Mouse (Mus musculus) limb, embryonic 12.5 days (tissue): ENCODE results near the gene Slit1. TPM values are rescaled to one million over a fixed set of nuclear protein-coding genes. Genes with fewer than 3 reads are reported as not detected.

Experiments
- ATAC-seq: fragments of 200-750 bp; cut with Nextera tagmentation; 2 replicates; pipeline ENCODE4 v1.8.0; 2017; ENCODE audit warnings: low read depth, moderate TSS enrichment; ENCODE audit not compliant: insufficient number of reproducible peaks, insufficient read depth, low FRiP score, low TSS enrichment
- H3K27ac ChIP-seq: fragments of 300-500 bp; sonication (generic); 2 replicates; pipeline ENCODE4 v1.5.1; 2016; ENCODE audit warnings: mild to moderate bottlenecking, moderate library complexity
- H3K27me3 ChIP-seq: fragments of 300-500 bp; sonication (generic); 2 replicates; pipeline ENCODE4 v1.6.1; 2016; ENCODE audit warnings: mild to moderate bottlenecking, moderate library complexity
- H3K36me3 ChIP-seq: fragments of 300-500 bp; sonication (generic); 2 replicates; pipeline ENCODE4 v1.6.1; 2016; ENCODE audit warnings: mild to moderate bottlenecking, moderate library complexity
- H3K4me1 ChIP-seq: fragments of 300-500 bp; sonication (generic); replicated peaks from 2 replicates; pipeline ENCODE4 v1.6.1; 2016
- H3K4me2 ChIP-seq: fragments of 300-500 bp; sonication (generic); 2 replicates; pipeline ENCODE4 v1.6.1; 2016; ENCODE audit warnings: mild to moderate bottlenecking, moderate library complexity
- H3K4me3 ChIP-seq: fragments of 300-500 bp; sonication (generic); replicated peaks from 2 replicates; pipeline ENCODE4 v1.5.1; 2016; ENCODE audit warnings: mild to moderate bottlenecking
- H3K9ac ChIP-seq: fragments of 300-500 bp; sonication (generic); replicated peaks from 2 replicates; pipeline ENCODE4 v1.6.1; 2016; ENCODE audit warnings: mild to moderate bottlenecking, moderate library complexity
- H3K9me3 ChIP-seq: fragments of 300-500 bp; sonication (generic); 2 replicates; pipeline ENCODE4 v1.6.1; 2016; ENCODE audit warnings: mild to moderate bottlenecking, moderate library complexity
- WGBS: fragments of 180-500 bp; shearing (Covaris S2); methylation state at CpG from one replicate; pipeline ENCODE4 v1.1.7; 2016; 5-methylcytosine and 5-hydroxymethylcytosine counted together
- polyA plus RNA-seq: library from polyadenylated mRNA; unstranded; fragments of >200 nt; fragmentation: Nextera tagmentation; extraction: Ambion mirVana; gene quantifications from 2 replicates; pipeline ENCODE4 v1.2.1, GENCODE M21; 2016

The Slit1 gene
- polyA plus RNA-seq, 1 experiment from 2014 or later: 0.40 TPM

DNA sequence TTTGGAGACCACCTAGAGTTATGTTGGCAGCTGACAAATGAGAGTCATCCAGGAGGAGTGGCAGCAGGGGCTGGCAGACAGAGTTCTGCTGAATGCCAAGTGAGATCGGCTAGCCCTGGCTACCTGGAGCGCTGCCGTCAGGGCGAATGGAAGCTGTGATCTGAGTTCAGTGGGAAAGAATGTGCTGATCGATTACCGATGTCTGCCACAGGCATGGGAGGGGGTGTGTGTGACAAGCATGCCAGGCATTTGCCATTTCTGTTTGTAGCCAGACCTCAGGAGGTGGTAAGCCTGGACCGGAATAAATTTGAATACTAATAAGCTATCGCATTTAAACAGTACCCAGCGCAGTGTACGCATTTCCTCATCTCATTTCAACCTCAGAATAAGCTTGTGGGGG lies 91.5 kb downstream of the Slit1 start:
- WGBS: 50% methylated on average over 10 of the region's 10 CpGs
- Histone ChIP-seq H3K4me1 (no peaks in the 10 kb centered on the region), H3K4me3 (no peak overlapping the region), H3K27ac (no peak overlapping the region), H3K9ac (no peak overlapping the region), H3K36me3 (no peaks in the 10 kb centered on the region), H3K4me2 (no peak overlapping the region), H3K27me3 (peaks cover 75% of the 10 kb centered on the region), H3K9me3 (no peaks in the 10 kb centered on the region)
- no peak for ATAC-seq

DNA sequence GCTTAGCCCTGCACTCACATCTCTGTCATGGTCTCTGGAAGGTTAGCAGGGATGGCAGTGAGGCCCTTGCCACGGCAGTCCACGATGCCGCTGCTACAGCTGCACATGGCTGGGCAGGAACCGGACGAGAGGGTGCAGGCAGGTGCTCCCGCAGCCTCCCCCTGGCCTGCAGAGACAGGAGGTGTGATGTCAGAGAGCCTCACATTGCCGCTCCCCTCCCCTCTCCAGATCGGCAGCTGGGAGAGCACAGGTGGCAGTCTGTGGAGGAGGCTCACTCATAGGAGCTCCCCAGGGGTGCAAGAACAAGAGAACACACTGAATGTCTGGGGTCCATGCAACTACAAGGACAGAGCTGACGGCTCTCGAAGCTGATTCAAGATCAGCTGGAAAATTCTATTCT lies 94.1 kb downstream of the Slit1 start:
- H3K4me1 ChIP-seq: no peaks in the 10 kb centered on the region
- H3K4me3 ChIP-seq: no peak overlapping the region
- no peak overlapping the region for H3K4me2 ChIP-seq
- H3K27ac ChIP-seq: no peak overlapping the region
- H3K9ac ChIP-seq: no peak overlapping the region
- WGBS: 41% methylated on average over 10 of the region's 10 CpGs
- H3K27me3 ChIP-seq: peaks cover 55% of the 10 kb centered on the region
- H3K9me3 ChIP-seq: no peaks in the 10 kb centered on the region
- no peaks in the 10 kb centered on the region for H3K36me3 ChIP-seq
- no peak for ATAC-seq

- Histone ChIP-seq H3K9me3 (no peaks in the 10 kb centered on the region), H3K4me1 (no peaks in the 10 kb centered on the region), H3K27ac (no peak overlapping the region), H3K36me3 (no peaks in the 10 kb centered on the region), H3K9ac (no peak overlapping the region), H3K27me3 (peaks cover 54% of the 10 kb centered on the region), H3K4me3 (no peak overlapping the region), H3K4me2 (no peak overlapping the region)
- 48% methylated on average over 16 of the region's 16 CpGs for WGBS
- ATAC-seq: no peak
These were observed 96.4 kb downstream of the Slit1 start for GRCm38 (mm10) chr19:41646947-41647631.

- H3K4me1 ChIP-seq: no peaks in the 10 kb centered on the region
- ATAC-seq: no peak
- H3K4me2 ChIP-seq: no peak overlapping the region
- no peak overlapping the region for H3K27ac ChIP-seq
- H3K4me3 ChIP-seq: no peak overlapping the region
- H3K27me3 ChIP-seq: peaks cover 22% of the 10 kb centered on the region; the same call in 1 of the 2 replicates
- WGBS: 57% methylated on average over 11 of the region's 11 CpGs
- no peaks in the 10 kb centered on the region for H3K36me3 ChIP-seq
- H3K9me3 ChIP-seq: no peaks in the 10 kb centered on the region
- H3K9ac ChIP-seq: no peak overlapping the region
These were observed 100.5 kb downstream of the Slit1 start for GRCm38 (mm10) chr19:41643010-41643409.

GRCm38 (mm10) chr19:41634999-41635398 lies 108.5 kb downstream of the Slit1 start:
- WGBS: 76% methylated on average over 6 of the region's 6 CpGs

DNA sequence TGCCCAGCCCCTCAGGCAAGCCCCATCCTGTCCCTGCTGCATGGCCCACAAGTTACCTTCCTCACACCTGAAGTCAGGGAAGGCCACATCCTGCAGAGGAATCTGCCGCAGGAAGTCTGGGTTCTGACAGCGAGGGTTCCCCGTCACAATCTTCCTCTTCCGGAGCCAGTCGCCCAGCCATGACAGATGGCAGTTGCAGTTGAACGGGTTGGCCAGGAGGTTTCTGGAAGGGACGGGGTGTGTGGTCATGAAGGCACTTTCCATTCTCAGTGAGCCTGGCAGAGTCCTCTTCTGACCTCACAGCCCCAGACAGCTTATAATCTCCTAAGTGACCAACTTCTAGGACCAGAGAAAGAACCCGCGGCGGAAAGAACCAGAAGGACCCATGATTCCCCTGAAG lies 109.4 kb downstream of the Slit1 start:
- Histone ChIP-seq H3K27me3 (0 out of 2 replicates have a peak, but pooled peaks cover 3% of the 10 kb centered on the region), H3K4me3 (no peak overlapping the region), H3K9me3 (no peaks in the 10 kb centered on the region), H3K9ac (no peak overlapping the region), H3K36me3 (no peaks in the 10 kb centered on the region), H3K27ac (no peak overlapping the region), H3K4me2 (no peak overlapping the region), H3K4me1 (no peaks in the 10 kb centered on the region)
- no peak for ATAC-seq
- WGBS: 80% methylated on average over 10 of the region's 10 CpGs

More at GRCm38 (mm10) chr19:41634999-41635398, 108.5 kb downstream of the Slit1 start:
- H3K27me3 ChIP-seq: 0 out of 2 replicates have a peak, but pooled peaks cover 3% of the 10 kb centered on the region
- no peak overlapping the region for H3K4me2 ChIP-seq
- H3K4me1 ChIP-seq: no peaks in the 10 kb centered on the region
- no peak overlapping the region for H3K4me3 ChIP-seq
- no peak overlapping the region for H3K9ac ChIP-seq
- no peak overlapping the region for H3K27ac ChIP-seq
- H3K36me3 ChIP-seq: no peaks in the 10 kb centered on the region
- no peaks in the 10 kb centered on the region for H3K9me3 ChIP-seq
- ATAC-seq: no peak

DNA sequence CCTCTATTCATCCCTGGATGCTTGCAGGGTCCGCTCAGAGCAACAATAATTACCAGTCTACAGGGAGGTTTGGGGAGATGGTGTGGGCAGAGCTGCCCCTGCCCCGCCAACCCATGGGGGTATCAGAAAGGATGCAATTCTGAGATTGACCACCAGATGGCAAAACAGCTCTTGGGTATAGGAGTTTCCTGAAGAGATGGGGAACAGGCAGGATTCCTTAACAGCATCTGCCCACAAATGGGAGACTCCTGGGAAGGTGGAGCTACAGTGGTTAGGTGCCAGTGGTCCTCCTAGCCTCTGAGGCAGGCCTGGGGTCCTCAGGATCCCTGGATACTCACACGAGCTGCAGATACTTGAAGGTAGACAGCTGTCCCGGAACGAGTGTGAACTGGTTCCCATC lies 113.9 kb downstream of the Slit1 start:
- Histone ChIP-seq H3K27me3 (0 out of 2 replicates have a peak, but pooled peaks cover 3% of the 10 kb centered on the region), H3K4me3 (no peak overlapping the region), H3K27ac (no peak overlapping the region), H3K4me1 (no peaks in the 10 kb centered on the region), H3K9ac (no peak overlapping the region), H3K4me2 (no peak overlapping the region), H3K36me3 (no peaks in the 10 kb centered on the region), H3K9me3 (no peaks in the 10 kb centered on the region)
- WGBS: 35% methylated on average over 5 of the region's 5 CpGs
- ATAC-seq: no peak; the same call in 1 of the 2 replicates

GRCm38 (mm10) chr19:41628970-41629369 lies 114.5 kb downstream of the Slit1 start:
- Histone ChIP-seq H3K4me1 (no peaks in the 10 kb centered on the region), H3K27ac (no peak overlapping the region), H3K27me3 (0 out of 2 replicates have a peak, but pooled peaks cover 3% of the 10 kb centered on the region), H3K9ac (no peak overlapping the region), H3K36me3 (no peaks in the 10 kb centered on the region), H3K9me3 (no peaks in the 10 kb centered on the region), H3K4me2 (no peak overlapping the region), H3K4me3 (no peak overlapping the region)
- no peak for ATAC-seq
- WGBS: 87% methylated on average over 11 of the region's 11 CpGs

- 79% methylated on average over 14 of the region's 14 CpGs for WGBS
These were observed 122.9 kb downstream of the Slit1 start for GRCm38 (mm10) chr19:41620366-41621092.

DNA sequence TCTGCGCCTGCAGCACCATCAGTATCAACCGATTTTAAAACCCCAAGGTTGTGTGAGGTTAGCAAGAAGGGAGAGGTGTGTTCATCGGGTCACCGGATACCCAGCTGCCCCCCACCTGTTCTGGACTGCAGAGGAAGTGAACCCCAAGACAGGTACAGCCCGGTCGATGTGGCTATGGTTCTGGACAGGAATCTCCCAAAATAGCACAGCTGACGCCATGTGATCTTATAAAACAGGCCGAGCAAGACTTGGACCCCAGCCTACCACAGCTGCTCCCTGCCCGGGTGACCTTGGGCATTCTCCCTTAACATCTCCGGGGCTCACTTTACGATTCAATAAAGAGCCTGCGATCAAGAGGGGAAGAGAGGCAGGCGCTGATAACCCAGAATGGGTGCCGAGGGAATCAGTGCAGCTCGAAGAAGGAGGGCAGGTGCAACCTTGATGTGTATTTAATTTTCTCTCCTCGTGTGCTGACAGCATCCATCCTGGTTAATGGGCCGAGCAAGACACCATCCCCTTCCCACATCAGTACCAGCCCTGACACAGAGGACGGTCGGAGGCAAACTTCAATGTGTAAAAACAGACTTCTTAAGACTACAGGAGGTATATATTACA lies 124.6 kb downstream of the Slit1 start:
- no peak overlapping the region for H3K9ac ChIP-seq
- no peaks in the 10 kb centered on the region for H3K36me3 ChIP-seq
- peaks cover 31% of the 10 kb centered on the region for H3K27me3 ChIP-seq
- 44% methylated on average over 19 of the region's 19 CpGs for WGBS
- no peak overlapping the region for H3K4me3 ChIP-seq
- H3K4me1 ChIP-seq: peaks cover 46% of the 10 kb centered on the region
- no peak for ATAC-seq
- H3K4me2 ChIP-seq: no peak overlapping the region
- no peaks in the 10 kb centered on the region for H3K9me3 ChIP-seq
- no peak overlapping the region for H3K27ac ChIP-seq

More at GRCm38 (mm10) chr19:41620366-41621092, 122.9 kb downstream of the Slit1 start:
- H3K27me3 ChIP-seq: peaks cover 17% of the 10 kb centered on the region
- H3K9ac ChIP-seq: no peak overlapping the region
- H3K27ac ChIP-seq: no peak overlapping the region
- no peaks in the 10 kb centered on the region for H3K36me3 ChIP-seq
- ATAC-seq: no peak
- peaks cover 31% of the 10 kb centered on the region for H3K4me1 ChIP-seq
- H3K4me3 ChIP-seq: no peak overlapping the region
- H3K4me2 ChIP-seq: no peak overlapping the region
- no peaks in the 10 kb centered on the region for H3K9me3 ChIP-seq

DNA sequence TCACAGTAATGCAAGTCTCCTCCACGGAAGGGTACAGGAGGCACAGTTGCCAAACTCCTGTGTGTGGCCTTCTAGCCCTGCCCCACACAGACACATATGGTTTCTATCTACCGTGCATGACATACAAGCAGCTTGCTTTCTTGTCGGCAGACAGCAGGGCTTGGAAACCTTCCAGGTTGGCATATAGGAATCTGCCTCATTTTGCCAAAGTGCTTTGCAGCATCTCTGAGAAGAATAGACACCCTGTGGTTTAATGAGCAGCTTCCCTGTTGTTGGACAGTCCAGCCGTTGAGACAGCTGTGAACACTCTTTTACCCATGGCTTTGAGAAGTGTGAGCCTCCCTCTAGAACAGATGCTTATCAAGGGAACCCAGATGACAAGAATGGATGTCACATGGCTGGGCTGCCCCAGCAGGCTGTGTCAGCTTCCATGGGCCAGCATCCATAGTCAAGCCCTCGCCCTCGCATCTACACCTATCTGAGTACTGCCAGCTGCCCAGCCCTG lies 125.3 kb downstream of the Slit1 start:
- no peaks in the 10 kb centered on the region for H3K36me3 ChIP-seq
- no peaks in the 10 kb centered on the region for H3K9me3 ChIP-seq
- WGBS: 33% methylated on average over 6 of the region's 6 CpGs
- no peak overlapping the region for H3K27ac ChIP-seq
- H3K4me2 ChIP-seq: no peak overlapping the region
- peaks cover 53% of the 10 kb centered on the region for H3K4me1 ChIP-seq
- no peak overlapping the region for H3K4me3 ChIP-seq
- peaks cover 32% of the 10 kb centered on the region for H3K27me3 ChIP-seq
- no peak overlapping the region for H3K9ac ChIP-seq
- no peak for ATAC-seq
